Mouse (Mus musculus) heart, embryonic 11.5 days (tissue): Measurements from ENCODE around the gene Tulp4. TPM values are rescaled to one million over a fixed set of nuclear protein-coding genes. Genes with fewer than 3 reads are reported as not detected.

ENCODE experiments used
- microRNA-seq: library from miRNA; unstranded; fragments of <30 nt; microRNA quantifications from one replicate; pipeline ENCODE4, GENCODE M21; 2016; ENCODE audit warnings: borderline number of aligned reads
- polyA plus RNA-seq: library from polyadenylated mRNA; unstranded; fragments of >200 nt; fragmentation: Nextera tagmentation; extraction: Ambion mirVana; gene quantifications from 2 replicates; pipeline ENCODE4 v1.2.1, GENCODE M21; 2014

Tulp4 gene
- polyA plus RNA-seq, 1 experiment from 2014 or later: 79.0 TPM

Small RNA genes within 50 kb of the gene (microRNA-seq; reads per million reads assigned to microRNA genes)
- not detected for gene Gm22774

Other genes starting within 250 kb of the Tulp4 start
- gene Synj2, start 165.2 kb upstream of the Tulp4 start, polyA plus RNA-seq: 3.0 and 3.3 TPM in 2 replicates
- 3.1 and 4.3 TPM in 2 replicates for gene Serac1, start 26.7 kb upstream of the Tulp4 start, polyA plus RNA-seq
- 138 and 158 TPM in 2 replicates for gene Gtf2h5, start 26.7 kb upstream of the Tulp4 start, polyA plus RNA-seq
- 18.6 and 24.5 TPM in 2 replicates for gene Tmem181a, start 150.4 kb downstream of the Tulp4 start, polyA plus RNA-seq
- gene Dynlt1a, start 211.1 kb downstream of the Tulp4 start, polyA plus RNA-seq: 14.5 and 15.1 TPM in 2 replicates